Mouse (Mus musculus) MEL (cell line): ENCODE measurements around the gene Lcn12. TPM values are rescaled to one million over a fixed set of nuclear protein-coding genes. Genes with fewer than 3 reads are reported as not detected.

Experiments
- DNase-seq: peaks from one replicate; pipeline ENCODE4 v3.0.0; 2011; ENCODE audit warnings: low read depth, low spot score
- H3K27ac ChIP-seq: 2 replicates; pipeline ENCODE4 v1.5.1; 2012; ENCODE audit warnings: low read depth, mild to moderate bottlenecking, control low read depth, low read length, moderate library complexity; ENCODE audit not compliant: control insufficient read depth
- H3K27me3 ChIP-seq, 2 experiments: fragments of 150-350 bp in 1 of 2; sonication (generic) in 1 of 2; 2 replicates each; pipeline ENCODE4 v1.6.1; 2012; ENCODE audit warnings: low read length in 2 of 2, mild to moderate bottlenecking in 2 of 2, improper control_type of control experiment in 1 of 2, moderate library complexity in 1 of 2; ENCODE audit not compliant: insufficient read depth in 2 of 2, control insufficient read depth in 1 of 2
- H3K36me3 ChIP-seq, 2 experiments: 2 replicates each; pipeline ENCODE4 v1.6.1; 2012 to 2014; ENCODE audit warnings: low read length in 2 of 2, improper control_type of control experiment in 1 of 2, inconsistent platforms in 1 of 2, mild to moderate bottlenecking in 1 of 2; ENCODE audit not compliant: insufficient read depth in 2 of 2, control insufficient read depth in 1 of 2
- H3K4me1 ChIP-seq, 2 experiments: fragments of 150-350 bp in 1 of 2; sonication (generic) in 1 of 2; 2 replicates each; pipeline ENCODE4 v1.6.1; 2012; ENCODE audit warnings: low read length in 2 of 2, improper control_type of control experiment in 1 of 2, mild to moderate bottlenecking in 1 of 2; ENCODE audit not compliant: insufficient read depth in 2 of 2, control insufficient read depth in 1 of 2
- H3K4me3 ChIP-seq, 2 experiments: fragments of 150-350 bp in 1 of 2; sonication (generic) in 1 of 2; 2 replicates each; pipeline ENCODE4 v1.5.1; 2012; ENCODE audit warnings: low read depth in 2 of 2, low read length in 2 of 2, mild to moderate bottlenecking in 2 of 2, moderate library complexity in 2 of 2, control low read depth in 1 of 2, improper control_type of control experiment in 1 of 2; ENCODE audit not compliant: control insufficient read depth in 1 of 2, insufficient read depth in 1 of 2
- H3K79me2 ChIP-seq: 2 replicates; pipeline ENCODE4 v1.6.1; 2012; ENCODE audit warnings: mild to moderate bottlenecking, low read length, moderate library complexity; ENCODE audit not compliant: control insufficient read depth, poor library complexity, insufficient read depth
- H3K9ac ChIP-seq: 2 replicates; pipeline ENCODE4 v1.6.1; 2012; ENCODE audit warnings: low read depth, mild to moderate bottlenecking, control low read depth, low read length, moderate library complexity; ENCODE audit not compliant: control insufficient read depth, poor library complexity, severe bottlenecking
- H3K9me3 ChIP-seq: fragments of 150-350 bp; sonication (generic); replicated peaks from 2 replicates; pipeline ENCODE4 v1.6.1; 2012; ENCODE audit warnings: mild to moderate bottlenecking, low read length, improper control_type of control experiment, moderate library complexity; ENCODE audit not compliant: insufficient read depth
- CHD1 ChIP-seq: IDR thresholded peaks from 2 replicates; pipeline ENCODE4 v1.6.1; 2012; ENCODE audit warnings: low read depth, mild to moderate bottlenecking, inconsistent platforms, low read length, improper control_type of control experiment
- CHD2 ChIP-seq: IDR thresholded peaks from 2 replicates; pipeline ENCODE4 v1.6.1; 2011; ENCODE audit warnings: low read length, improper control_type of control experiment
- E2F4 ChIP-seq: IDR thresholded peaks from 2 replicates; pipeline ENCODE4 v1.6.1; 2011; ENCODE audit warnings: low read depth, low read length, improper control_type of control experiment, borderline replicate concordance
- ETS1 ChIP-seq: IDR thresholded peaks from 2 replicates; pipeline ENCODE4 v1.6.1; 2012; ENCODE audit warnings: low read depth, mild to moderate bottlenecking, inconsistent platforms, low read length, improper control_type of control experiment, moderate library complexity
- GATA1 ChIP-seq: IDR thresholded peaks from 2 replicates; pipeline ENCODE4 v1.6.1; 2011; ENCODE audit warnings: low read depth, low read length, improper control_type of control experiment
- HCFC1 ChIP-seq: IDR thresholded peaks from 2 replicates; pipeline ENCODE4 v1.6.1; 2012; ENCODE audit warnings: low read depth, mild to moderate bottlenecking, inconsistent platforms, low read length, improper control_type of control experiment, moderate library complexity
- MAFK ChIP-seq: IDR thresholded peaks from 2 replicates; pipeline ENCODE4 v1.6.1; 2011; ENCODE audit warnings: low read depth, mild to moderate bottlenecking, low read length, improper control_type of control experiment, borderline replicate concordance
- MEF2A ChIP-seq: IDR thresholded peaks from 2 replicates; pipeline ENCODE4 v1.6.1; 2014; ENCODE audit warnings: low read depth, mild to moderate bottlenecking, inconsistent platforms, low read length, improper control_type of control experiment; ENCODE audit not compliant: poor library complexity, insufficient replicate concordance, severe bottlenecking; ENCODE audit errors: extremely low read depth
- POLR2A ChIP-seq, 2 experiments: IDR thresholded peaks; 2 replicates each; pipeline ENCODE4 v1.6.1; 2011 to 2012; ENCODE audit warnings: low read length in 2 of 2, mild to moderate bottlenecking in 2 of 2, control low read depth in 1 of 2, improper control_type of control experiment in 1 of 2, low read depth in 1 of 2, moderate library complexity in 1 of 2; ENCODE audit not compliant: control insufficient read depth in 1 of 2, insufficient read depth in 1 of 2, poor library complexity in 1 of 2
- RAD21 ChIP-seq: IDR thresholded peaks from 2 replicates; pipeline ENCODE4 v1.6.1; 2011; ENCODE audit warnings: mild to moderate bottlenecking, low read depth, low read length, improper control_type of control experiment
- SIN3A ChIP-seq: IDR thresholded peaks from 2 replicates; pipeline ENCODE4 v1.6.1; 2012; ENCODE audit warnings: low read length, improper control_type of control experiment, inconsistent platforms
- TCF12 ChIP-seq: IDR thresholded peaks from 2 replicates; pipeline ENCODE4 v1.6.1; 2014; ENCODE audit warnings: low read depth, mild to moderate bottlenecking, inconsistent platforms, low read length, improper control_type of control experiment, moderate library complexity
- USF1 ChIP-seq: IDR thresholded peaks from 2 replicates; pipeline ENCODE4 v1.6.1; 2014; ENCODE audit warnings: low read depth, mild to moderate bottlenecking, inconsistent platforms, low read length, improper control_type of control experiment, moderate library complexity
- ZKSCAN1 ChIP-seq: IDR thresholded peaks from 2 replicates; pipeline ENCODE4 v1.6.1; 2012; ENCODE audit warnings: low read depth, mild to moderate bottlenecking, inconsistent platforms, low read length, improper control_type of control experiment, moderate library complexity
- ZNF384 ChIP-seq: IDR thresholded peaks from 2 replicates; pipeline ENCODE4 v1.6.1; 2012; ENCODE audit warnings: low read depth, mild to moderate bottlenecking, inconsistent platforms, low read length, improper control_type of control experiment
- polyA plus RNA-seq, 2 experiments: library from polyadenylated mRNA; stranded (reverse) in 1 of 2; unstranded in 1 of 2; fragments of >175 nt in 1 of 2; fragments of >200 nt in 1 of 2; gene quantifications; 2 replicates each; pipeline versions ENCODE4 v1.2.1 to v1.2.4; 2012; ENCODE audit warnings: low replicate concordance in 2 of 2, low read depth in 1 of 2; ENCODE audit not compliant: insufficient read length in 2 of 2, insufficient read depth in 1 of 2, missing spikeins in 1 of 2
- total RNA-seq: library from RNA; depleted of rRNA; stranded (reverse); fragments of 300-350 nt; gene quantifications from 2 replicates; pipeline ENCODE4 v1.2.3, GENCODE M21; 2012

Gene Lcn12
- total and polyA plus RNA-seq, 3 experiments, result not detected

DNA sequence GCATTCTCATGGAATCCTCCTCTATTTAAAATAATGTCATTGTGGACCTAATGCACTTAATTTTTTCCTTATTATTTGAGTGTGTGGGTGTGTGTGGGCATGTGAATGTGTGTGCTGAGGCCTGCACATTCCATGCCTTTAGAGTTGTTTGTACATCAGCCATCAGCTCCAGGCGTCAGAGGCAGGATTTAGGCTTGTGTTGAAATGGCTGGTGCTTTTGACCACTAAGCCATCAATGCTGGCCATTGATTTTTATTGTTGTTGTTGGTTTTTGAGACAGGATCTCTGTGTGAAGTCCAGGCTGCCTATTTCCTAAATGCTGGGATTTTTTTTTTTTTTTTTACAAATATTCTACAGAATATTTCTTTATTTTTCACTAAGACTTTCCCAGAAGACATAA is 40.8 kb downstream of the Lcn12 start:
- Histone ChIP-seq H3K9ac (no peak overlapping the region), H3K4me1 (no peaks in the 10 kb centered on the region), H3K27ac (no peak overlapping the region), H3K79me2 (no peaks in the 10 kb centered on the region), H3K4me3 (no peak overlapping the region), H3K27me3 (no peaks in the 10 kb centered on the region), H3K36me3 (no peaks in the 10 kb centered on the region), H3K9me3 (no peaks in the 10 kb centered on the region)
- no peak for TF ChIP-seq SIN3A
- no peak for TF ChIP-seq MEF2A
- TF ChIP-seq E2F4, result no peak
- TF ChIP-seq GATA1, result no peak
- TF ChIP-seq RAD21, result no peak
- TF ChIP-seq ZNF384, result no peak
- no peak for DNase-seq

- Histone ChIP-seq H3K9me3 (no peaks in the 10 kb centered on the region), H3K79me2 (no peaks in the 10 kb centered on the region), H3K27me3 (no peaks in the 10 kb centered on the region), H3K4me3 (no peak overlapping the region), H3K36me3 (no peaks in the 10 kb centered on the region; a peak in 1 of 4 replicates), H3K27ac (no peak overlapping the region), H3K9ac (no peak overlapping the region), H3K4me1 (no peaks in the 10 kb centered on the region)
- DNase-seq, result no peak
- TF ChIP-seq CHD1 (no peak), TCF12 (no peak), MAFK (no peak), RAD21 (no peak), ZKSCAN1 (no peak), SIN3A (no peak), USF1 (no peak), POLR2A (IDR thresholded peaks at IDR 0.05; ENCODE audit: control insufficient read depth in 1 of 2, insufficient read depth in 1 of 2, low read depth in 1 of 2, low read length in 2 of 2, poor library complexity in 1 of 2) (no peak), ETS1 (no peak), HCFC1 (no peak), CHD2 (no peak)
These were observed 42.7 kb downstream of the Lcn12 start for GRCm38 (mm10) chr2:25450853-25451647.
